Mouse (Mus musculus): ENCODE measurements around the gene Nav2. TPM values are rescaled to one million over a fixed set of nuclear protein-coding genes. Genes with fewer than 3 reads are reported as not detected.
A peak's percentile ranks its signal among the peaks of the same experiment; 100 is the strongest.

The Nav2 gene
- polyA plus RNA-seq, 1 experiment = 46.2 TPM

DNA sequence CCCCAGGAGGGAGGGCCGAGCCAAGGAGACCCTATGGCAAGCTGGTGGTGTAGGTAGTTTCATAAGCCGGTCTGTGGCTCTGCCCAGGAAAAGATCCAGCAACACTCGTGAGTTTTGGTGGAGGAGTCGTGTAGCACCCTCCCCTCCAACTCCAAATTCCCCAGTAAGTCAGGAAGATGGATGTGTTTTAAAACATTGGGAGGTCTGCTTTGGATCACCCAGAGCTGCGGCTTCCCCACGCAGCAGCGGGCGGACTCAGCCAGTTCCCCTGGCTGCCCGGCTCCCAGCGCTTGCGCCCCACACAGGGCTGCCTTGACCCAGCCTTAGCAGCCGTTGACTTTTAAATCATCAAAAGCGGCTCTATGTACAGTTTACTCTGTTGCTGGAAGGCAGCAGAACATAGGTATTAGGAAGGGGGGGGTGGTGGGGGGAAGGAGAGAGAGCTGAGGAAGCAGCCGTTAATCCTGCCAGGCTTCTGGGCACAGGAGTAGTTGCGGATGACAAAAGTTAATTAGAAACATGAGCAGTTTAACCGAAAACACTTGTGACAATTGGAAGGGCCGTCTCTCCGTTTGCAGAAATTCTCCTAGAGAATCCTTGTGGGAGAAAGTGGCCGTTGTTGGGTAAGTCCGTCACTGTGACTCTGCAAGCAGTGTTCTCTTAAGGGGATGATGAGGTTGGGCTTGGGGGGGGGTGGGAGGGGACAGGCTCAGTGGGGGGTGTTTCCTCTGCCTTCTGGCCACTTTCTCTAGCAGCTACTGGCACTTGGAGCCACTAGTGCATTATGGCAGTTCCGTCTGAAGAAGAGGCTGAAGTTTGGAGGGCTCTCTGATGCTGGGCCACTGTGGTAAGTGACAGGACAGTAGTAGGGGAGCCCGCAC, 542.0 kb downstream of the Nav2 start:
- WGBS = 20% methylated on average over 22 of the region's 22 CpGs

GRCm38 (mm10) chr7:49451240-49451639, 542.7 kb downstream of the Nav2 start:
- H3K27me3 ChIP-seq (ENCODE audit: control insufficient read depth, insufficient read depth, low read length) = no peaks in the 10 kb centered on the region
- peaks cover 4% of the 10 kb centered on the region; the same call in 1 of the 2 replicates for H3K4me1 ChIP-seq (replicated peaks; ENCODE audit: control insufficient read depth, insufficient read depth, low read length)
- TF ChIP-seq POLR2A (IDR thresholded peaks at IDR 0.05; ENCODE audit: control insufficient read depth, extremely low read depth, insufficient read depth, low read length, poor library complexity) = no peak
- no peak for TF ChIP-seq CTCF (IDR thresholded peaks at IDR 0.05; ENCODE audit: borderline replicate concordance, control insufficient read depth, extremely low read depth, insufficient read depth, low read length, poor library complexity)
- 47% methylated on average over 10 of the region's 10 CpGs for WGBS
- no peak for DNase-seq
- H3K36me3 ChIP-seq (ENCODE audit: control insufficient read depth, insufficient read depth, low read length) = no peaks in the 10 kb centered on the region
- H3K4me3 ChIP-seq (ENCODE audit: control insufficient read depth, insufficient read depth, low read length) = no peak overlapping the region
- no peak overlapping the region for H3K27ac ChIP-seq (ENCODE audit: control insufficient read depth, insufficient read depth, low read length)

More for the DNA sequence above, 542.0 kb downstream of the Nav2 start:
- Histone ChIP-seq H3K27ac (ENCODE audit: control insufficient read depth, insufficient read depth, low read length) (no peak overlapping the region), H3K36me3 (ENCODE audit: control insufficient read depth, insufficient read depth, low read length) (no peaks in the 10 kb centered on the region), H3K4me3 (ENCODE audit: control insufficient read depth, insufficient read depth, low read length) (no peak overlapping the region), H3K4me1 (replicated peaks; ENCODE audit: control insufficient read depth, insufficient read depth, low read length) (peaks cover 4% of the 10 kb centered on the region; the same call in 1 of the 2 replicates), H3K27me3 (ENCODE audit: control insufficient read depth, insufficient read depth, low read length) (no peaks in the 10 kb centered on the region)
- no peak for DNase-seq
- no peak for TF ChIP-seq POLR2A (IDR thresholded peaks at IDR 0.05; ENCODE audit: control insufficient read depth, extremely low read depth, insufficient read depth, low read length, poor library complexity)
- no peak for TF ChIP-seq CTCF (IDR thresholded peaks at IDR 0.05; ENCODE audit: borderline replicate concordance, control insufficient read depth, extremely low read depth, insufficient read depth, low read length, poor library complexity)

DNA sequence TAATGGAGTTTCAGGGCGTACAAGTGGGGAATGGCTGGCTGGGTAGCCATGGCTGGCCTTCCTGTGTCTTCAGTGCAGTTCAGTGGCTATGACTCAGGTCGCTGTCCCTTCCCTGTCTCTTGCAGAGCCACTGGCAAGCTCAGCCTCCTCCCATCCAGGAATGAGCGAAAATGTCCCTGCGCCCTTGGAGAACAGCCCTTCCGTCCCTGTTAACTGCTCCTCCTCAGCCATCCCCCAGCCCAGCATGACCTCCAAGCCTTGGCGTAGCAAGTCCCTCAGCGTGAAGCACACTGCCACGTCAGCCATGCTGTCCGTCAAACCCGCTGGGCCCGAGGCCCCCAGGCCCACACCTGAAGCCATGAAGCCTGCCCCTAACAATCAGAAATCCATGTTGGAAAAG, 543.8 kb downstream of the Nav2 start:
- Histone ChIP-seq H3K4me3 (ENCODE audit: control insufficient read depth, insufficient read depth, low read length) (no peak overlapping the region), H3K27me3 (ENCODE audit: control insufficient read depth, insufficient read depth, low read length) (no peaks in the 10 kb centered on the region), H3K27ac (ENCODE audit: control insufficient read depth, insufficient read depth, low read length) (no peak overlapping the region), H3K4me1 (replicated peaks; ENCODE audit: control insufficient read depth, insufficient read depth, low read length) (peaks cover 4% of the 10 kb centered on the region; the same call in 1 of the 2 replicates), H3K36me3 (ENCODE audit: control insufficient read depth, insufficient read depth, low read length) (no peaks in the 10 kb centered on the region)
- no peak for DNase-seq
- WGBS = 95% methylated on average over 11 of the region's 11 CpGs
- TF ChIP-seq CTCF (IDR thresholded peaks at IDR 0.05; ENCODE audit: borderline replicate concordance, control insufficient read depth, extremely low read depth, insufficient read depth, low read length, poor library complexity) (no peak), POLR2A (IDR thresholded peaks at IDR 0.05; ENCODE audit: control insufficient read depth, extremely low read depth, insufficient read depth, low read length, poor library complexity) (no peak)

DNA sequence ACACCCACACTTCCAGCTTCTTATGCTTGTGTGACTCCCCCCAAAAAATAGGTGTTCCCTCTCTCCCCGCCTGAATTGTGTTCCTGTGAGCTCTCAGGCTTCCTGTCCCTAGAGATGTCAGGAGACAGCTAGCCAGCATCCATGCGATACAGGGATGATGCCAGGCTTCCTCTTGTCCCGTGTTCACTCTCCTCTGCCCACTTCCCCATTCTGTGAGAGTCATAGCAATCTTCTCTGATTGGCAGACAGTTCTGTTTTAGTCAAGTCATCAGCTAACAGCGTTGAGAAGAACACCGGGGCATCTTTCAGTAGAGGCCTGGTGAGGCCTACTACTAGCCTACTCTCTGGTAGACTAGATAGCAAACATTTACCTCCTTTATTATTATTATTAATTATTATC, 546.1 kb downstream of the Nav2 start:
- H3K27me3 ChIP-seq (ENCODE audit: control insufficient read depth, insufficient read depth, low read length) = no peaks in the 10 kb centered on the region
- H3K27ac ChIP-seq (ENCODE audit: control insufficient read depth, insufficient read depth, low read length) = no peak overlapping the region
- whole genome bisulfite sequencing = 43% methylated on average over 5 of the region's 5 CpGs
- H3K36me3 ChIP-seq (ENCODE audit: control insufficient read depth, insufficient read depth, low read length) = no peaks in the 10 kb centered on the region
- H3K4me1 ChIP-seq (replicated peaks; ENCODE audit: control insufficient read depth, insufficient read depth, low read length) = peaks cover 4% of the 10 kb centered on the region; the same call in 1 of the 2 replicates
- TF ChIP-seq CTCF (IDR thresholded peaks at IDR 0.05; ENCODE audit: borderline replicate concordance, control insufficient read depth, extremely low read depth, insufficient read depth, low read length, poor library complexity) (no peak), POLR2A (IDR thresholded peaks at IDR 0.05; ENCODE audit: control insufficient read depth, extremely low read depth, insufficient read depth, low read length, poor library complexity) (no peak)
- H3K4me3 ChIP-seq (ENCODE audit: control insufficient read depth, insufficient read depth, low read length) = no peak overlapping the region
- no peak for DNase-seq

GRCm38 (mm10) chr7:49456148-49456547, 547.6 kb downstream of the Nav2 start:
- no peaks in the 10 kb centered on the region for H3K4me1 ChIP-seq (replicated peaks; ENCODE audit: control insufficient read depth, insufficient read depth, low read length)
- no peak overlapping the region for H3K27ac ChIP-seq (ENCODE audit: control insufficient read depth, insufficient read depth, low read length)
- 83% methylated on average over 2 of the region's 2 CpGs for WGBS
- H3K36me3 ChIP-seq (ENCODE audit: control insufficient read depth, insufficient read depth, low read length) = no peaks in the 10 kb centered on the region
- no peak overlapping the region for H3K4me3 ChIP-seq (ENCODE audit: control insufficient read depth, insufficient read depth, low read length)
- no peaks in the 10 kb centered on the region for H3K27me3 ChIP-seq (ENCODE audit: control insufficient read depth, insufficient read depth, low read length)
- peak; percentile 67 for DNase-seq
- TF ChIP-seq CTCF (IDR thresholded peaks at IDR 0.05; ENCODE audit: borderline replicate concordance, control insufficient read depth, extremely low read depth, insufficient read depth, low read length, poor library complexity) (peak; percentile 57; the same call in 1 of the 2 replicates), POLR2A (IDR thresholded peaks at IDR 0.05; ENCODE audit: control insufficient read depth, extremely low read depth, insufficient read depth, low read length, poor library complexity) (no peak)

DNA sequence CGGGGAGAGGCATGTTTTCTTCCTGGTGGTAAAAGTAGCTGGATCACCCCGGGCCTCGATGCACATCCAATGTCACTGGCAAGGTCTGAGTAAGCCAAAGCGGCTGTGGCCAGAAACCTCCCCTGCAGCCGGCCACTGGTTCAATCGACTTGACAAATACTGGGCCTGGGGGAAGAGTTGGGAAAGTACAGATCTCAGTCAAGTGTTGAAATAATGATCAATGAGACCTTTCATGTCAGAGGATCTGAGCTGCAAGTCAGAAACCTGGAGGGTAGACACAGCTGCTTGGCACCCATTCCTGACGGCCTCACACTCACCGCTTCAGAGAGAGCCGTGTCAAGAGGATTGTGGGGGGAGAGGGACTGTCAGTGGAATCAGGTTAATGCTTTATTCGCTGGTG, 548.9 kb downstream of the Nav2 start:
- Histone ChIP-seq H3K4me3 (ENCODE audit: control insufficient read depth, insufficient read depth, low read length) (no peak overlapping the region), H3K4me1 (replicated peaks; ENCODE audit: control insufficient read depth, insufficient read depth, low read length) (no peaks in the 10 kb centered on the region; the same call in 1 of the 2 replicates), H3K36me3 (ENCODE audit: control insufficient read depth, insufficient read depth, low read length) (no peaks in the 10 kb centered on the region), H3K27me3 (ENCODE audit: control insufficient read depth, insufficient read depth, low read length) (no peaks in the 10 kb centered on the region), H3K27ac (ENCODE audit: control insufficient read depth, insufficient read depth, low read length) (no peak overlapping the region)
- TF ChIP-seq CTCF (IDR thresholded peaks at IDR 0.05; ENCODE audit: borderline replicate concordance, control insufficient read depth, extremely low read depth, insufficient read depth, low read length, poor library complexity) (no peak), POLR2A (IDR thresholded peaks at IDR 0.05; ENCODE audit: control insufficient read depth, extremely low read depth, insufficient read depth, low read length, poor library complexity) (no peak)
- no peak for DNase-seq
- WGBS = 88% methylated on average over 10 of the region's 10 CpGs
